Mouse (Mus musculus): ENCODE results near the gene Ralgps2.

- TF ChIP-seq POLR2A (IDR thresholded peaks at IDR 0.05; ENCODE audit: control insufficient read depth, low read depth, low read length) (no peak), CTCF (IDR thresholded peaks at IDR 0.05; ENCODE audit: control insufficient read depth, insufficient read depth, insufficient replicate concordance, low read depth, low read length) (no peak)
Observed at GRCm38 (mm10) chr1:156841625-156842339, 97.6 kb downstream of the Ralgps2 start.
